Mouse (Mus musculus) effector memory CD4-positive, alpha-beta T cell, adult 7 months (primary cell): ENCODE results near the gene Rps6ka5. TPM values are rescaled to one million over a fixed set of nuclear protein-coding genes. Genes with fewer than 3 reads are reported as not detected.

Experiments used
- polyA plus RNA-seq: library from polyadenylated mRNA; unstranded; fragments of 100-300 nt; shearing (Covaris generic); gene quantifications from one replicate; pipeline ENCODE4 v1.2.1, GENCODE M21; 2017

Gene Rps6ka5
- polyA plus RNA-seq = 14.2 TPM

GRCm38 (mm10) chr12:100726651-100727050 is at the start of gene Rps6ka5:
Gene Rps6ka5, minus strand, starts transcription at chr12:100726983.

GRCm38 (mm10) chr12:100520794-100521186 is 206.0 kb downstream of the Rps6ka5 start, which contains the start of gene Ttc7b:
Gene Ttc7b, minus strand, starts transcription at chr12:100520826.

Other genes with a start within 250 kb of the Rps6ka5 start
- 51.6 TPM for gene Ttc7b, start 206.2 kb downstream of the Rps6ka5 start, polyA plus RNA-seq
- 18.0 TPM for gene Dglucy, start 52.1 kb upstream of the Rps6ka5 start, polyA plus RNA-seq
- 101 TPM for gene Gpr68, start 181.2 kb upstream of the Rps6ka5 start, polyA plus RNA-seq